Mouse (Mus musculus) ES-Bruce4 (cell line): ENCODE results near the gene Mybbp1a.

ENCODE experiments used
- CTCF ChIP-seq: IDR thresholded peaks from one replicate; pipeline ENCODE4 v1.8.1; 2011; ENCODE audit warnings: low read depth, low read length
- EP300 ChIP-seq: IDR thresholded peaks from 2 replicates; pipeline ENCODE4 v1.6.1; 2011; ENCODE audit warnings: low read depth, low read length; ENCODE audit not compliant: insufficient read depth
- POLR2A ChIP-seq: IDR thresholded peaks from one replicate; pipeline ENCODE4 v1.8.1; 2011; ENCODE audit warnings: low read length; ENCODE audit not compliant: insufficient read depth

DNA sequence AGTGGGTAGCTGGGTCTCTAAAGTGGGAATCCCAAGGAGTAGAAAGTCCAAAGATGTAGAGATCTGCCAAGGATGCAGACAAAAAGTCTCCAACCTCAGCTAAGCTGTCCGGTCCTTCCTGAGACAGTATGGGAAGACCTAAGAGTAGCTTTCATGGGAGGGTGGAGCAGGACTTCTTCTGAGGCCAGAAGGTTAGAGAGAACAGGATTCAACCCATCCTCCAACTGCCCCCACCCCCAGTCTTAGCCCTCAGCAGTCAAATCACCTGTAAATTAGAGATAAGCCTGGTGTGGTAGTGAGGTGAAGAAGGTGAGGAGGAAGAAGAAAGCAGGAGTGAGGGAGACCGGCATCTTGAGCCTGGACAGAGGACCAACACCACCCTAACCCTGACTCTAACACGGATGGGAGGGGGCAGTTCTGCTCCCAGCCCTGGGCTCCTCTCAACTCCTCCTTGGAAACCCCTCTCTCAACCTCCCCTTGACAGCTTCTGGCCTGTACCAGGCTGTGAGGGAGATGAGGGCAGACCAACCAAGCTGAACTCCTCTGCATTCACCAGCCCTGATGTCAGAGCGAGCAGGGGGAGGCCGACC is 27.5 kb upstream of the Mybbp1a start:
- no peak for TF ChIP-seq CTCF
- no peak for TF ChIP-seq EP300
- TF ChIP-seq POLR2A: no peak
